Mouse (Mus musculus) liver, embryonic 13.5 days (tissue): ENCODE results near the gene Jmjd1c. TPM values are rescaled to one million over a fixed set of nuclear protein-coding genes. Genes with fewer than 3 reads are reported as not detected.

Experiments
- ATAC-seq: fragments of 200-750 bp; cut with Nextera tagmentation; 2 replicates; pipeline ENCODE4 v1.8.0; 2017; ENCODE audit warnings: low read depth, mild to moderate bottlenecking, moderate number of reproducible peaks, moderate library complexity
- DNase-seq: peaks from one replicate; pipeline ENCODE4 v3.0.0; 2022
- H3K27ac ChIP-seq: fragments of 300-500 bp; sonication (generic); 2 replicates; pipeline ENCODE4 v1.5.1; 2015; ENCODE audit warnings: moderate library complexity, mild to moderate bottlenecking, inconsistent platforms
- H3K27me3 ChIP-seq: fragments of 300-500 bp; sonication (generic); 2 replicates; pipeline ENCODE4 v1.6.1; 2015; ENCODE audit warnings: mild to moderate bottlenecking, inconsistent platforms
- H3K36me3 ChIP-seq: fragments of 300-500 bp; sonication (generic); 2 replicates; pipeline ENCODE4 v1.6.1; 2015; ENCODE audit warnings: mild to moderate bottlenecking, inconsistent platforms
- H3K4me1 ChIP-seq: fragments of 300-500 bp; sonication (generic); replicated peaks from 2 replicates; pipeline ENCODE4 v1.6.1; 2015; ENCODE audit warnings: inconsistent platforms
- H3K4me2 ChIP-seq: fragments of 300-500 bp; sonication (generic); 2 replicates; pipeline ENCODE4 v1.6.1; 2015; ENCODE audit warnings: inconsistent platforms, mild to moderate bottlenecking, moderate library complexity
- H3K4me3 ChIP-seq: fragments of 300-500 bp; sonication (generic); replicated peaks from 2 replicates; pipeline ENCODE4 v1.5.1; 2015; ENCODE audit warnings: mild to moderate bottlenecking, inconsistent platforms
- H3K9ac ChIP-seq: fragments of 300-500 bp; sonication (generic); 2 replicates; pipeline ENCODE4 v1.6.1; 2015; ENCODE audit warnings: mild to moderate bottlenecking, inconsistent platforms
- H3K9me3 ChIP-seq: fragments of 300-500 bp; sonication (generic); replicated peaks from 2 replicates; pipeline ENCODE4 v1.6.1; 2016; ENCODE audit warnings: inconsistent platforms
- WGBS: fragments of 180-500 bp; shearing (Covaris S2); methylation state at CpG from one replicate; pipeline ENCODE4 v1.1.7; 2015; ENCODE audit not compliant: insufficient replicate concordance; 5-methylcytosine and 5-hydroxymethylcytosine counted together
- polyA plus RNA-seq: library from polyadenylated mRNA; unstranded; fragments of >200 nt; fragmentation: Nextera tagmentation; extraction: Ambion mirVana; gene quantifications from 2 replicates; pipeline ENCODE4 v1.2.1, GENCODE M21; 2015

Gene Jmjd1c
- polyA plus RNA-seq, 1 experiment from 2014 or later = 10.4 TPM

- Histone ChIP-seq H3K27me3 (no peaks in the 10 kb centered on the region), H3K9ac (no peak overlapping the region), H3K9me3 (no peaks in the 10 kb centered on the region), H3K4me1 (no peaks in the 10 kb centered on the region), H3K4me3 (no peak overlapping the region), H3K36me3 (peaks cover 59% of the 10 kb centered on the region), H3K4me2 (no peak overlapping the region), H3K27ac (no peak overlapping the region)
- DNase-seq (no peak), ATAC-seq (no peak)
- whole genome bisulfite sequencing = 92% methylated on average over 1 of the region's 1 CpGs
These were observed 157.2 kb downstream of the Jmjd1c start for GRCm38 (mm10) chr10:67253115-67253514.

GRCm38 (mm10) chr10:67264852-67265251, 168.9 kb downstream of the Jmjd1c start:
- Histone ChIP-seq H3K9ac (no peak overlapping the region), H3K4me1 (no peaks in the 10 kb centered on the region), H3K4me2 (no peak overlapping the region), H3K36me3 (peaks cover 32% of the 10 kb centered on the region), H3K4me3 (no peak overlapping the region), H3K27ac (no peak overlapping the region), H3K9me3 (no peaks in the 10 kb centered on the region), H3K27me3 (no peaks in the 10 kb centered on the region)
- 19% methylated on average over 1 of the region's 1 CpGs for WGBS
- ATAC-seq = no peak
- DNase-seq = peak; percentile 9

- H3K27ac ChIP-seq = no peak overlapping the region
- ATAC-seq (no peak), DNase-seq (no peak)
- H3K4me2 ChIP-seq = no peak overlapping the region
- H3K9me3 ChIP-seq = no peaks in the 10 kb centered on the region
- H3K9ac ChIP-seq = no peak overlapping the region
- peaks cover 8% of the 10 kb centered on the region; the same call in 1 of the 2 replicates for H3K4me1 ChIP-seq
- peaks cover 33% of the 10 kb centered on the region for H3K36me3 ChIP-seq
- H3K4me3 ChIP-seq = no peak overlapping the region
- H3K27me3 ChIP-seq = no peaks in the 10 kb centered on the region
These were observed 180.0 kb downstream of the Jmjd1c start for GRCm38 (mm10) chr10:67275916-67276315.

GRCm38 (mm10) chr10:67281852-67282251, 185.9 kb downstream of the Jmjd1c start:
- no peak overlapping the region for H3K4me3 ChIP-seq

GRCm38 (mm10) chr10:67282531-67282930, 186.6 kb downstream of the Jmjd1c start:
- Histone ChIP-seq H3K36me3 (no peaks in the 10 kb centered on the region), H3K9me3 (no peaks in the 10 kb centered on the region), H3K9ac (peak overlapping the region; percentile 94; the same call in 1 of the 2 replicates), H3K4me1 (peaks cover 43% of the 10 kb centered on the region), H3K27me3 (no peaks in the 10 kb centered on the region), H3K4me2 (peak overlapping the region; percentile 93), H3K27ac (no peak overlapping the region), H3K4me3 (0 out of 2 replicates have a peak overlapping the region, but pooled peaks have one; percentile 88)
- ATAC-seq (no peak), DNase-seq (no peak)
- WGBS = 77% methylated on average over 2 of the region's 2 CpGs

More at GRCm38 (mm10) chr10:67281852-67282251, 185.9 kb downstream of the Jmjd1c start:
- no peak for DNase-seq
- no peaks in the 10 kb centered on the region for H3K27me3 ChIP-seq
- H3K4me1 ChIP-seq = peaks cover 43% of the 10 kb centered on the region
- 51% methylated on average over 8 of the region's 8 CpGs for WGBS
- H3K27ac ChIP-seq = no peak overlapping the region
- H3K4me2 ChIP-seq = 0 out of 2 replicates have a peak overlapping the region, but pooled peaks have one; percentile 9
- H3K9me3 ChIP-seq = no peaks in the 10 kb centered on the region
- H3K9ac ChIP-seq = no peak overlapping the region
- no peak for ATAC-seq
- no peaks in the 10 kb centered on the region for H3K36me3 ChIP-seq

- Histone ChIP-seq H3K27me3 (no peaks in the 10 kb centered on the region), H3K4me3 (peak overlapping the region; percentile 88), H3K27ac (no peak overlapping the region), H3K9ac (peak overlapping the region; percentile 94), H3K4me2 (peak overlapping the region; percentile 93), H3K4me1 (peaks cover 40% of the 10 kb centered on the region), H3K36me3 (no peaks in the 10 kb centered on the region), H3K9me3 (no peaks in the 10 kb centered on the region)
- ATAC-seq = no peak
- 77% methylated on average over 9 of the region's 9 CpGs for WGBS
- no peak for DNase-seq
These were observed 187.6 kb downstream of the Jmjd1c start for GRCm38 (mm10) chr10:67283516-67283915.

GRCm38 (mm10) chr10:67284311-67284710, 188.4 kb downstream of the Jmjd1c start:
- WGBS = 2% methylated on average over 10 of the region's 10 CpGs

GRCm38 (mm10) chr10:67284761-67285175, 188.8 kb downstream of the Jmjd1c start:
- ATAC-seq (peak; percentile 76), DNase-seq (no peak)
- peak overlapping the region; percentile 88 for H3K4me3 ChIP-seq
- H3K4me1 ChIP-seq = peaks cover 38% of the 10 kb centered on the region
- H3K27me3 ChIP-seq = no peaks in the 10 kb centered on the region
- H3K27ac ChIP-seq = peak overlapping the region; percentile 73; the same call in 1 of the 2 replicates
- no peaks in the 10 kb centered on the region for H3K36me3 ChIP-seq
- under 1% methylated on average over 41 of the region's 41 CpGs for WGBS
- H3K9ac ChIP-seq = peak overlapping the region; percentile 94
- peak overlapping the region; percentile 93 for H3K4me2 ChIP-seq
- H3K9me3 ChIP-seq = no peaks in the 10 kb centered on the region

More at GRCm38 (mm10) chr10:67284311-67284710, 188.4 kb downstream of the Jmjd1c start:
- Histone ChIP-seq H3K4me2 (peak overlapping the region; percentile 93), H3K27ac (peak overlapping the region; percentile 73; the same call in 1 of the 2 replicates), H3K9ac (peak overlapping the region; percentile 94), H3K4me1 (peaks cover 38% of the 10 kb centered on the region), H3K4me3 (peak overlapping the region; percentile 88), H3K27me3 (no peaks in the 10 kb centered on the region), H3K36me3 (no peaks in the 10 kb centered on the region), H3K9me3 (no peaks in the 10 kb centered on the region)
- DNase-seq (no peak), ATAC-seq (no peak)

- Histone ChIP-seq H3K4me1 (peaks cover 38% of the 10 kb centered on the region), H3K9ac (peak within 1 kb of the TSS; percentile 94), H3K9me3 (no peaks in the 10 kb centered on the region), H3K27me3 (no peaks in the 10 kb centered on the region), H3K4me3 (peak within 1 kb of the TSS; percentile 88), H3K36me3 (no peaks in the 10 kb centered on the region), H3K4me2 (peak within 1 kb of the TSS; percentile 93), H3K27ac (peak within 1 kb of the TSS; percentile 73)
- peak; percentile 95 for ATAC-seq
- peak; percentile 77 for DNase-seq
- 3% methylated on average over 39 of the region's 52 CpGs for WGBS
These were observed 189.4 kb downstream of the Jmjd1c start, which contains the start of gene Nrbf2 for GRCm38 (mm10) chr10:67285176-67285814. TSS of gene Nrbf2 (minus strand) at chr10:67285305.

- no peaks in the 10 kb centered on the region for H3K36me3 ChIP-seq
- no peaks in the 10 kb centered on the region for H3K9me3 ChIP-seq
- 82% methylated on average over 3 of the region's 3 CpGs for WGBS
- ATAC-seq (no peak), DNase-seq (no peak)
- no peaks in the 10 kb centered on the region for H3K27me3 ChIP-seq
- no peak overlapping the region for H3K27ac ChIP-seq
- no peak overlapping the region for H3K9ac ChIP-seq
- no peak overlapping the region for H3K4me2 ChIP-seq
- peaks cover 21% of the 10 kb centered on the region for H3K4me1 ChIP-seq
- H3K4me3 ChIP-seq = no peak overlapping the region
These were observed 192.0 kb downstream of the Jmjd1c start for GRCm38 (mm10) chr10:67287877-67288276.

- H3K4me1 ChIP-seq = peaks cover 11% of the 10 kb centered on the region
- H3K36me3 ChIP-seq = no peaks in the 10 kb centered on the region
- H3K9ac ChIP-seq = no peak overlapping the region
- no peak overlapping the region for H3K4me2 ChIP-seq
- no peak overlapping the region for H3K27ac ChIP-seq
- WGBS = 63% methylated on average over 4 of the region's 4 CpGs
- no peaks in the 10 kb centered on the region for H3K27me3 ChIP-seq
- no peak overlapping the region for H3K4me3 ChIP-seq
- no peak for ATAC-seq
- DNase-seq = no peak
- no peaks in the 10 kb centered on the region for H3K9me3 ChIP-seq
These were observed 194.7 kb downstream of the Jmjd1c start for GRCm38 (mm10) chr10:67290622-67291021.

- no peak for DNase-seq
- ATAC-seq = no peak
- WGBS = 54% methylated on average over 8 of the region's 8 CpGs
- Histone ChIP-seq H3K27ac (no peak overlapping the region), H3K36me3 (no peaks in the 10 kb centered on the region), H3K9ac (no peak overlapping the region), H3K4me1 (peaks cover 13% of the 10 kb centered on the region), H3K9me3 (no peaks in the 10 kb centered on the region), H3K27me3 (no peaks in the 10 kb centered on the region), H3K4me3 (no peak overlapping the region), H3K4me2 (no peak overlapping the region)
These were observed 195.2 kb downstream of the Jmjd1c start for GRCm38 (mm10) chr10:67291087-67291486.
